Comparison of ENCODE assay signal across 35 mouse cellular contexts in genomic region chr17:27628376-27628775, GRCm38 (mm10). TPM values are rescaled to one million over a fixed set of nuclear protein-coding genes. Genes with fewer than 3 reads are reported as not detected.
"Had no signal": no experiment of that assay in that cellular context is flagged by ENCODE, and none has a peak within 500 bp of the region (broad histone marks: within the 10 kb centered on the region; RNA-seq: fewer than 3 reads in every experiment).

No protein-coding gene starts in this region.

- DNase-seq: gastrocnemius, adult 2 months; gastrocnemius, postnatal 10 days; gastrocnemius, postnatal 25 days; heart, adult 18-20 months; heart, postnatal 10 days; heart, postnatal 4 days; kidney, adult 11 months; kidney, adult 2 months; kidney, adult 9 months; kidney, postnatal 14 days; kidney, postnatal 36 days; liver; liver, embryonic 13.5 days had no signal

- H3K9ac ChIP-seq: heart, embryonic 12.5 days; hindbrain, embryonic 12.5 days; hindbrain, embryonic 15.5 days; kidney, embryonic 15.5 days; limb, embryonic 12.5 days; liver, embryonic 13.5 days; liver, embryonic 15.5 days had no signal

- ATAC-seq: intestine, embryonic 16.5 days had no signal

- H3K27ac ChIP-seq: gastrocnemius, adult 2 months; heart, embryonic 10.5 days; hindbrain, embryonic 10.5 days; hindbrain, embryonic 12.5 days; hindbrain, embryonic 15.5 days; hindbrain, postnatal 0 days; kidney, embryonic 15.5 days; kidney, postnatal 0 days; left cerebral cortex, adult 2 months; limb, embryonic 10.5 days; limb, embryonic 12.5 days; liver, embryonic 13.5 days; liver, embryonic 15.5 days had no signal

- H3K4me3 ChIP-seq: gastrocnemius, adult 2 months; heart, embryonic 10.5 days; heart, embryonic 12.5 days; hindbrain, embryonic 10.5 days; hindbrain, embryonic 12.5 days; hindbrain, embryonic 15.5 days; kidney, embryonic 15.5 days; layer of hippocampus, adult 2 months; left cerebral cortex, adult 2 months; limb, embryonic 10.5 days; limb, embryonic 12.5 days; liver, embryonic 13.5 days; liver, embryonic 15.5 days had no signal

- H3K9me3 ChIP-seq: heart, embryonic 10.5 days; heart, embryonic 12.5 days; hindbrain, embryonic 10.5 days; hindbrain, embryonic 12.5 days; hindbrain, embryonic 15.5 days; kidney, embryonic 15.5 days; limb, embryonic 10.5 days; limb, embryonic 12.5 days; liver, embryonic 13.5 days; liver, embryonic 15.5 days had no signal

- H3K4me2 ChIP-seq: heart, embryonic 12.5 days; hindbrain, embryonic 12.5 days; hindbrain, embryonic 15.5 days; kidney, embryonic 15.5 days; limb, embryonic 12.5 days; liver, embryonic 13.5 days; liver, embryonic 15.5 days had no signal

- H3K27me3 ChIP-seq: heart, embryonic 12.5 days; hindbrain, embryonic 12.5 days; hindbrain, embryonic 15.5 days; kidney, embryonic 15.5 days; limb, embryonic 12.5 days; liver, embryonic 13.5 days; liver, embryonic 15.5 days had no signal

RNA-seq across cellular contexts. Expression of gene RPS10-NUDT3, which starts 6.6 kb away (rescaled TPM):
- total RNA-seq: gastrocnemius, postnatal 10 days; gastrocnemius, postnatal 25 days; gastrocnemius, postnatal 4 days; granulocyte monocyte progenitor cell, adult 5-6 weeks; heart, postnatal 4 days; hindbrain, postnatal 0 days; layer of hippocampus, adult 2 months; left cerebral cortex, postnatal 14 days; left cerebral cortex, postnatal 36 days had no signal
- polyA plus RNA-seq: heart, embryonic 10.5 days; heart, embryonic 12.5 days; heart, embryonic 14.5 days; heart, embryonic 16.5 days; hindbrain, embryonic 12.5 days; hindbrain, embryonic 15.5 days; hindbrain, postnatal 0 days; intestine, embryonic 14.5 days; intestine, embryonic 16.5 days; kidney, adult 2 months; kidney, embryonic 15.5 days; kidney, postnatal 0 days; large intestine, adult 2 months; limb, embryonic 10.5 days; limb, embryonic 12.5 days; liver, embryonic 13.5 days; liver, embryonic 15.5 days had no signal

RNA-seq across cellular contexts. Expression of gene Pacsin1, which starts 26.9 kb away (rescaled TPM):
- total RNA-seq: granulocyte monocyte progenitor cell, adult 5-6 weeks had no signal
